Mouse (Mus musculus) mouse embryonic stem cell (cell line): ENCODE data around the gene Spats2l.

Experiments used
- in situ Hi-C, 2 experiments: fragments of 300-500 bp; cut with MboI; formaldehyde crosslinking; loops; 1 replicate in 1 of 2; 3 replicates in 1 of 2; pipeline ENCODE4 v1.14.3; 2019 to 2020; ENCODE audit warnings: low sequenced_read_pairs in 2 of 2, low pct_unique_long_range_greater_than_20kb in 1 of 2, mixed read lengths in 1 of 2; ENCODE audit not compliant: unreplicated experiment in 1 of 2

Gene Spats2l

DNA sequence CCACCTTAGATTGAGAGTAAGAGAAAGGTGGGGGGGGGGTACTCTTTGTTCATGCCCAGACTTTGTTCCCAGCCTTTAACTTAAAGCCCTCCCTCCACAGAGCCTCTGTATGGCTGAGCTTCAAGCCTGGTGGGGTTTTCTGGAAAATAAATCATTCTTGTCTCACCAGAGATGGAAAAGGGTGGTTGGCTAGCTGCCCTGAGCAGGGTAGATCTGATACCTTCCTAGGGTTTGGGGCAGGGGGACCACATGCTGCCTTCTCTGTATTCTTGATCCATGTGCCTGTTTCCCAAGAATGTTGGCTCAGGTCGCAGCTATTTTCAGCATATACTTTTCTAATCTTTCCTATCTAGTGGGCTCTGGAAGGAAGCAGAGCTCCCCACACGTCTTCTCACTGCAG, 43.1 kb downstream of the Spats2l start:
- in situ Hi-C loops = no loop called here

DNA sequence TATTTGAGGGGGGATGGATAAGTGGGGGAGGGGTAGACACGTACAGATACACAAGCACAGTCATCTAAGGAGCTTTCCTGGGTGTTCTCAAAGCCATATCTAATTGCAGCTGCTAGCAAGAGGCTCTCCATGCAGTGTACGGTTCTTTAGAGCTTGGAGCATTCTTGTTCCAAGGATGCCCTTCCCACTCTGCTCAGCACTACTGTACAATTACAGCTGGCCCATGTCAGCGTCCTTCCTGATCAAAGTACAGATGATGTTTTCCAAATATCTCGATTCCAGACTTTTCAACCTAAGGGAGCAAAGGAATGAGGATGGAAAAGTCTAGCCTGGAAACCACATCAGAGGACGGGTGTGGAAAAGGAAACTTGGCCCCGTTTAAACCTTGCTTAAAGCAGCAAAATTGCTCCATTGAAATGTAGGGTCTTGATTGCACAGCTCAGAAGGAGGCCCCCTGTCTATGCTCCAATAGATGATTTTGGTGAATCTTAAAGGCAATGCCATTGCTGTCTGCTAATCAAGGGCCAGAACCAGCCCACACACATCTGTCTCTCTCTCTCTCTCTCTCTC, 46.6 kb downstream of the Spats2l start:
- in situ Hi-C loops = no loop called here

DNA sequence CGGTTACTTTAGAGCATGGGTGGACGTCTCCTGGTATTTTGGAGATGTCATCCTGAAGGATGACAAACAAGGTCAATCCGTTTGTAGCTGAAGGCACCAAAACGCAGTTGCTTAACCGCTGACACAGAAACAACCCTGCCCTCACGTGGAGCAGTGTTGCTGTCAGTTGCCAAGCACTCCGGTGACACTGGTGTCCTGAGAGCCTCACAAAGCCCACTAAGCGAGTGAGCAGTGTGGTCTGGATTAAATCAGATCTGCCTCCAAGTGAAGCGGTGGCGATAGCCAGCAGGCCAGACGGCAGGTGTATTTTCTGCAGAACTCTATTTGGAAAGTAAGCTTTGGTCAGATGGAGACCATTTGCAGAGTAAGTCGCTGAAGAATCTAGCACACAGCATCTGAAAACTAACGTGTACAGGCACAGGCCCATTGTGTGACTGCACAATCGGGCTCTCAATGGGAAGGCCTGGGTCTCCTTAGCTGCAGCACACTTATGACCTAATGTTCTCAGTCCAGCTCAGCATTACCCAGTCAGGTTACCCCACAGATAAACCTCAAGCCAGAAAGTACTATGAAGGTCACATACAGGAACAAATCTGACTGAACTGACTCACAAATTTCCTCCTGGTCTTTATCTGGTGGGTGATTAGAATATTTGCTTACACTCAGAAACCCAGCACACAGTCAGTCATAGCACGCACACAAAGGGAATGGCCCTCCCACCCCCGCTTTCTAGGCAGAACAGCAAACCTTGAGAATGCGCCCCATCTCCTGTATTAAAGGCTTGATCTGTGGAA, 51.2 kb downstream of the Spats2l start:
- in situ Hi-C loops = no loop called here

DNA sequence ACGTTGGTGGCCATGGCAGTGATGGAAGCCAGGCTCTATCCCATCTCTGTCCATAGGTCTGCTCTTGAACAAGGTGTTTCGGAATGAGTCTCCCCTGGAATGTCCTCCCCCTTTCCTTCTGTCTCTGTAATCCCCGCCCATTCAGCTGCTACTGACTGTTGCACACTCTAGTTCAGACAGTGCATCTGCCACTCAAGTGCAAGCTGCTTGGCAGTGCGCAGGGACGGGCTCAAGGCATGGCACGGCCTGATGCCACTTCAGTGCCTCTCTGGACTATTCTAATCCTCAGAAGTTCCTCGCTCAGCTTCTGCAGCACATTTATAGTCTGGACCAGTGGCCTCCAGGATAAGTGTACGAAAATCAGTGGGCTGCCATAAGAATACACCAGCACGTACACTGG, 52.3 kb downstream of the Spats2l start:
- in situ Hi-C loops = no loop called here

DNA sequence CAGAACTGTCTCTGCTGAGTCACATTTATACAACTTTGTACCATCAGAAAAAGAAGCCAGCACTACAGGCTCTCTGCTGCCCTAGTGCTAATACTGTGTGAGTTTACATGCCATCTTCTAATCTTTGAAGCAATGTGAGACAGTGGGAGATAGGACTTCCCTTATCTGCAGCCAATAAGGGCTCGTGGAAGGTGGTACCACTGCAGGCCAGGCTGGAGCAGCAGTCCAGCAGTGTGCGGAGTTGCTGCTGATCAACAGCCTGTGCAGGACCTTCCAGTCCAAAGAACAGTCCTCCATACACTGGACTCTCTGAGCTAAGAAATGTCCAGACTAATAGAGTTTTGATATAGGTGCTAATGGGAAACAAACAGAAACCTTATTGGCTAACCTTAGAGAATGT, 59.2 kb downstream of the Spats2l start:
- in situ Hi-C loops = no loop called here

DNA sequence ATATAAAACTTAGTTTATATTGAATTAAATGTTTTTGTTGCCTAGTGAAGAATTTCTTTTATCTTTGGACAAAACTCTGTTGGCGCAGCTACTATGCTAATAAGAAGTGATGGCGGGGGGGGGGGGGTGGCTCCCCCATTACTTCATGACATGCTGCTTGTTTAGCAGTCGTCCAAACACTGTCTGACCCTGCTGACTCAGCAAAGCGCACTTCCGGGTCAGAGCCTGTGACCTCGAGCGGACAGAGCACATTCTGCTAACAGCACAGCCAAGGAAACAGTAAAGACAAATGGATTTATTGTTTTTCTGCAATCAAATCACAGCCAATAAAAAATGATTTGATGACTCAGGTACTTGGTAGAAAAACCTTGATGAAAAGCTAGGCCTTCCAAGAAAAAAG, 61.2 kb downstream of the Spats2l start:
- in situ Hi-C loops = no loop called here

DNA sequence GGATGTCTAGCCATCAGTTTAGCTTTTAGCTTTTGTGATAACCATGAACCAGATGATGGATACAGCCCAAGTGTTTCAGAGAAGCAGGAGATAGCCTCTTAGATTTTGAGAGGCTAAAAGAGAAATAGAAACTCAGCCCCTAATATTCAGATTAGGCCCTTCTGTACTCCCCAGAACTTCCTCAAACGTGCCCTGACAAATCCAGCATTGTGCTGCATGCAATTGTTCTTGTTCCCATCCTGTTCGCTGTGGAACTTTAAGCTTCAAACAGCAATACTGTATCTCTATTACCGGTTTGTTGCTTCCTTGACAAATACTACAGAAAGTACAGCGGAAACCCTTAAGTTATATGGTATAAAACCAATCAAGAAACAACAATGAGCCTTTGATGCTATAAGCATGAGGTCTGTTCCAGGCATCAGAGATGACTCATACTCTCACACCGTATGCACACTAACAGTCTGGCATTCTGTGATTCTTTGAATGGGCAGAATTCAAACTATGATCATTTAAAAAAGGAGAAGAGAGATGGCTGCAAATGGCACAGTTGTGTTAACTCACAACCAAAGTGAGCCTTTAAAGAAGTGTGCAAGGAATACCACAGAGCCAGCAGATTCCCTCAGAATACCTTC, 62.8 kb downstream of the Spats2l start:
- in situ Hi-C loops = no loop called here

DNA sequence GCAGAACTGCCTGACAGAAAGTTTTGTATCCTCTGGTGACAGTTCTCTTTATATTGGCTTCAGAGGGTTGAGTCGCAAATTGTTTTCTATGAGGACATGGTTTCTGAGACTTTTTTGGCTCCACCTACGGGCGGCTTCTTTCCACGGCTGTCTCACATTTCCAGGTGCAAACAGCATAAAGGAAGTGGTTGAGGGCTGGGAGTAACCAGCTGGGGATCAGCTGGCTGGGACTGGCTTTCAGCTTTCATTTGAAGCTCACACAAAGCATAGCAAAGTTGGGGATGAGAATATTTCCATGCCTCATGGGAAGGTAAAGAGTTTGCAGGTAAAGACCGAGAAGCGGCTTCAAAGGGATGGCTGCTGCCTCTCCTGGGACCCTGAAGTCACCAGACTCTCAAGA, 65.9 kb downstream of the Spats2l start:
- in situ Hi-C loops = no loop called here

DNA sequence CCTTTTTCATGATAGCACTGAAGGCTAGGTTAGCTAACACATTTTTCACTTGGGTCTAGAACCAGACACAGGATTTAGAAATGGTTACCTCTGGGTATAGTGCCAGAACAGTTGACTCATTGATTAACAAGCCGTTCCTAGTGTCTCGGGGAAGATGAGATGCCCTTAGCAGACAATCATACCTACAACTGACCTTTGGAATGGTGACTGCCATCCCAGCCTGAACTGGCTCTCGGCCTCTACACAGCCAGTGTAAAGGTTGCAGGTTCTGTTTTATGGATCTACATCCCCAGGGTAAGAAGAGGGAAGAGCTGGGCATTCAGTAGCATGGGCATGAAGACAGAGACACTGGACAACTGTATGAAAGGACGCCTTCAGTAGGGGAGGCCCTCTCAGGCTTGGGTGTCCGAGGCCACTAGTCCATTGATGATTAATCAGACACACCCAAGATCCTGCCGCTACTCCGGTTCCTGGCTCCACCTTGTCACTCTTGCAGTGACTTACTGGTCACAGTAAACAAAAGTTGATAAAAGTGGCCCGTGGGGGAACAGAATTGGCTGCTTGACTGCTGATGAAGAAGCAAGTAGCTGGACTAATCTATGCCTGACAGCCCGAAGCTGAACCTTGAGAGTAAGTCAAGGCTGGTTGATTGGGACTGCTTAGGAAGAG, 71.2 kb downstream of the Spats2l start:
- in situ Hi-C loops = no loop called here

DNA sequence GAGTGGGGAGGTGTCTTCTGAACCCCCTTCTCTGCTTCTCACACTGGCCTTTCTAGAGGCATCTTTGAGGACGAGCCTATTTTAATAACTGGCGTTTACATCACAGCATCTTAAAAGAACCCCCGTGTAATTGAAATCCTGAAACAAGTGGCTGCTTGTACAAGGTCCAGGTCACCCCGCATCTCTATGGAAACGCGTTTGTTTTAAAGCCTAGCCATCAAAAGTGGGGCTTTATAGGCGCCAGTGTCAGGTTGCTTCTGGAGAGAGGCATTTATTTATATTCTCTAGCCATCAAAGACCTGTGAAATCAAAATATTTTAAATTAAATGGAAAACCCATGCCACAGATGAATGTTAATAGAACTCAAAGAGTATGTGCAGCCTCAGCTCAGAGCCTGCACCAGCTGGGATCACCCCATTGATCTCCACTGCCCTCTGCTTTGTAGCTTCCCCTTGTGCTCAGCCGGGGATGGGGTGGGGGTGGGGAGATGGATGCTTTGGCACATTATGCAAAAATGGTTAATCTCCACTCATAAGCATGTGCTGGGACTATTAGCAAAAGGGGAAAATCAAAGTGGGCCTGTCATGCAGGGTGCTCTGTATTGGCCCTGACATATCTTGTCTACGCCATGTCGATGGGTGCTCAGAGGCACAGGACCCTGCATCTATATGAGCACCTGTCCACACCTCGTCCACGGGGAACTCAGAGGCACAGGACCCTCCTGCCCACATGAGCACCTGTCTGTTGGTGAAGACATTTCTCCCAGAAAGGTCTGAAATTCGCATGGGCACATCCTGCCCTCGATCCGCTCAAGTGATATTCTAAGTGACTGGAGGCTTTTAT, 73.1 kb downstream of the Spats2l start:
- in situ Hi-C loops = no loop called here

DNA sequence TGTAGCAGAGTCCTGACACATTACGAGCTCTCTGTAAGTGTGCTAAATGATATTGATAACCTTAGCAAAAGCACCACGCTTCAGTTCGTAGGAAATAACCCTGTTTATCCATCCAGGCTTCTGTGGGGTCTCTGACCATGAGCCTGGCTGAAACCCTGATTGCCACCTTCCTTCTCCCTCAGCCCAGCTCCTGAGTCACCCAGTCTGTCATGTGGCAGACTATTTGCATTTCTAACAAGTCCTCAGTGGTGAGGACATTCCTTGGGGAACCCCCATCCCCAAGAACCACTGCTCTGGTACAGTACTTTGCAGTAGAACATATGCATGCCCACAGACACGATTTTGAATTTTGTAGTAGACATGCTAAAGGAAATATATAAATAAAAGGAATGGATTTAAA, 75.1 kb downstream of the Spats2l start:
- in situ Hi-C loops = no loop called here

DNA sequence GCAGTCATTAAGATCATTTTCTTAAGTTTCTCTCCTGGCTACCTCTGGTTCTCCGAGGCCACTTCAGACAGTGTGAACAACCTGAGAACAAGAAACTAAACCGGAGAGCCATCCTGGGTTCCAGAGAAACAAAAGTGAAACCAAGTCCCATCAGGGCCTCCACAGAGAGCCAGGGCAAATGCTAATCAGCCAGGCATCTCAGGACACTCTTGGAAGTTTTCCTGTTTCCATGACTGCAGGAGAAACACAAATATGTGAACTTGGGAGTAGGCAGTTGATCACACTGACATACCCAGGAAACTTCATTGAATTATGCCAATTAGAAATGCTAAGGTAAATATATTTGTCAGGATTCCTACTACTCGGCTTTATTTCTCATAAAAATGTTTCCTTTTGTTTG, 76.0 kb downstream of the Spats2l start:
- in situ Hi-C loops = no loop called here

DNA sequence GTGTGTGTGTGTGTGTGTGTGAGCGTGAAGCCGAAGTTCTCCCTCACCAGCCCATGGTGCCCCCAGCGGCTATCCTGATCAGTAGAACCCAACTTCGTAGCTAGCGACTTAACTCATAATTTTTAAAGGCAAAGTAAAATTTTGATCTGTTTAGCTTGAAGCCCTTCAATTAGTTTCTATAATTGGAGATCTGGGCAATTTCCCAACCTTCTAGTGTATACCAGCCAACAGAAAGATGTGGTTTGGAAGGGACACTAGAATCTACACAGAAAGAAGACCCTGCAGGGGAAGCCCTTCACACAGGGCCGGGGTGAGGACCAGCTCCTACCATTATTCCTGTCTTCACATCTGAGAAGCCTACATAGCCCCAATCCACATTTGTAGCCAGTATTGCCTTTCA, 77.9 kb downstream of the Spats2l start:
- in situ Hi-C loops = no loop called here

DNA sequence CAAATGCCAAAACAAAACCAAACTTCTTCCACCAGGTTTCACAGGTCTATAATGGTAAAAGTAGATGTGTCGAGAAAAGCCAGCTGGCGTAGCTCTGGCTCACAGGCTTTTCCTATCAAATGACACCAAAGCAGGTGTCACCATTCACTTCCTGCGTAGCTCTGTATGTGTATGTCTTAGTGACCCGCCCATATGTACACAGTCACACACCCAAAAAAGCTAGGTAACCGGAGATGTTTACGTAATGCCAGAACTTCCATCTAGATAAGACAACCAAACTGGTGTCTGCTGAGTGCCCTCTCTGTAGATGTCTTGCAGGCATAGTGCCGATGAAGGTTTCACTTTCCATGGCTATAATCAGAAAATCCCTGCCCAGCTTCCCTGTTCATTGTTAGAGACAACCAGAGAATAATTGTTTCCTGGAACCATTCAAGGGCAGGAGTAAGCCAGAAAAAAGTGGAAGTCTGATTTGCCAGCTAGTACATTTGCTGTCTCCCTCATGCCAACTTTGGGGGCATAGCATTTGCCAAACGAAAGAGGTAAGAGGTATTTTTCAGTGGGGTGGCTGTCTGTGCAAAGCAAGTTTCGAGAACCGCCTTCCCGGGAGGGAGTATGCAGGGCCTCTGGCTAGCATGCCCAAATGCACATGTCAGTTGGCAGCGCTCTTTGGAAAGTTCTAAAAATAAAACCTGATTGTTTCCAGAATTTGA, 78.8 kb downstream of the Spats2l start:
- in situ Hi-C loops = no loop called here

DNA sequence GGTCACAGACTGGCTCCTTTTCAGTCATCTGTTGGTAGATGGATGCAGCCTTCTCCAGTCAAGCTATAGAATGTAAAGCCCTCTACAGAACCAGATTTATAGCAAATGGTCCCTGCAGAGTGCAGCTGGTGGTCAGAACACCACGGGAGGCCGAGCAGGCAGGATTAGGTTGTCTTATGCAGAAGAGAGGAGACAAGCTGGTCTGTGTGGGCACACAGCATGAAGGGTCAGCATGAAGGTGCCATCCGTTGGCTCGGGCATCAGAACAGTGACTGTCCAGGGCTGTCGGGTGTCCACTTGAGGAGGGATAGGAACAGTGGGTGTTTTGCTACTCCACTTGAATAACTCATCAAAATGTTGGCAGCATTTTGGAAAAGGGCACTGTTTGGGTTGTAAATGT, 83.8 kb downstream of the Spats2l start:
- in situ Hi-C loops = no loop called here

DNA sequence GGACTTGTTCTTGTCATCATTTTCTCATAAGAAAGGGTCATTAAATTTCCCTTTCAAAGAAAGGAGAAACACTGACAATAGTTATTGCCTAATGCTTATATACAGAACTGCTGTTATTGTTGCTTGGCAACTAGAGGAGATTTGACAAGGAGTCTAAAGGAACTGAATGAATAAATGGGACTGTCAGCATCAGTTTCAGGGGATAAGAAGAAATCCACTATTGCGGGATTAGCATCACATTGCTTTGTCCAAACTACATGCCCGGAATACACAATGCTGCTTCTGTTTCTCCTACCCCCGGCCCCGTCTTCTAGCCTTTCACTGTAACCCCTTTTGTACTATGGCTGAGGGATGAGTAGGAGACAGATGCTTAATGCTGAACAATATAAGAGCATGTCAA, 88.1 kb downstream of the Spats2l start:
- in situ Hi-C loops = no loop called here

DNA sequence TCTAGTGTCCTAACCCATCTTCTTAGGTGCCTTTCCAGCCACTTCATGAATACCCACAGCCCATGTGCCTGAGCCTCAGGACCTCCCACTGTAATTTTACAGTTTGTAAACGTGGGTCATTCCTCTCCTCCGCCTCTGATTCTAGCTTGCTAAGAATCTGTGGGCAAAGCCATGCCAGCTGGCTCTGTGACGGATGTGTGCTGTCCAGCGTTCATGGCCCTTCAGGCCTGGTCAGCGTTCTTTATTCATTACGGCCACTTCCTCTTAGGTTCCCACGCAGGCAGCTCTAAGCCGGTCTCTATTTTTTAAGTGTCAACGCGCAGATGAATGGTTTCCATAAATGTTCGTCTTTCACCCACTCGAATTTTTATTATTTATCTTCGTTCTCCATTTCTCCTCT, 94.7 kb downstream of the Spats2l start:
- in situ Hi-C loops = no loop called here

DNA sequence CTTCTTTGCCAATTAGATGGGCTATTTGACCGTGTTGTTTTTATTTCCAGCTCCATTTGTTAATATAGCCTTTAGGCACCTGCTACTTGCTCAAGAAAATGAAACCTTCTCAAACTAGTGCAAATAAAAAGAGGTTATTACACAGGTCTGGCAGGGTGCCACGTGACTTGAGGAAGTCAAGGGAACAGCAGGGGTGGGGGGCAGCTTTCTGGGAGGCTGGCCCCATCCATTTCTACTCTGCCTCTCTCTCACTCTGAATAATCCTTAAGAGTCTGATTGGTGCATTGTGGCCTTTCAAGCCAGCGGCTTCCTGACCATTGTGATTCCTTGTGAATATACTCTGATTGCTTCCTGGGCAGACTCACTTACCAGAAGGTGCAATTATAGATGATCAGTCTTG, 98.0 kb downstream of the Spats2l start:
- in situ Hi-C loops = no loop called here
